Mouse (Mus musculus) heart, adult 2 months (tissue): ENCODE data around the gene Mapre1. TPM values are rescaled to one million over a fixed set of nuclear protein-coding genes. Genes with fewer than 3 reads are reported as not detected.

ENCODE experiments used
- DNase-seq, 2 experiments: peaks; one replicate each; pipeline ENCODE4 v3.0.0; 2021
- H3K27ac ChIP-seq: fragments of 200-600 bp; 2 replicates; pipeline ENCODE4 v1.8.1; 2022
- H3K27me3 ChIP-seq: fragments of 200-500 bp; 2 replicates; pipeline ENCODE4 v1.6.1; 2012; ENCODE audit warnings: mild to moderate bottlenecking, low read length, inconsistent platforms, mixed read lengths; ENCODE audit not compliant: control insufficient read depth, insufficient read depth
- H3K36me3 ChIP-seq: fragments of 200-500 bp; 2 replicates; pipeline ENCODE4 v1.6.1; 2012; ENCODE audit warnings: low read length, inconsistent platforms; ENCODE audit not compliant: control insufficient read depth, insufficient read depth
- H3K4me1 ChIP-seq: fragments of 200-500 bp; 2 replicates; pipeline ENCODE4 v1.6.1; 2011; ENCODE audit warnings: low read length; ENCODE audit not compliant: control insufficient read depth, insufficient read depth
- H3K4me3 ChIP-seq: fragments of 200-600 bp; 2 replicates; pipeline ENCODE4 v1.8.1; 2022
- H3K79me2 ChIP-seq: fragments of 200-500 bp; replicated peaks from 2 replicates; pipeline ENCODE4 v1.6.1; 2012; ENCODE audit warnings: mild to moderate bottlenecking, inconsistent platforms, low read length, moderate library complexity, mixed read lengths; ENCODE audit not compliant: control insufficient read depth, insufficient read depth
- H3K9ac ChIP-seq: fragments of 200-500 bp; 2 replicates; pipeline ENCODE4 v1.6.1; 2012; ENCODE audit warnings: low read depth, mild to moderate bottlenecking, control low read depth, inconsistent platforms, low read length, mixed read lengths
- CTCF ChIP-seq: fragments of 200-600 bp; IDR thresholded peaks from 2 replicates; pipeline ENCODE4 v1.8.1; 2022; ENCODE audit warnings: antibody characterized with exemption, mild to moderate bottlenecking, moderate library complexity
- EP300 ChIP-seq: fragments of 200-500 bp; IDR thresholded peaks from 2 replicates; pipeline ENCODE4 v1.6.1; 2011; ENCODE audit warnings: low read depth, low read length, control low read depth; ENCODE audit not compliant: insufficient read depth
- POLR2A ChIP-seq: fragments of 200-500 bp; IDR thresholded peaks from 2 replicates; pipeline ENCODE4 v1.6.1; 2011; ENCODE audit warnings: mild to moderate bottlenecking, low read depth, low read length, control low read depth; ENCODE audit not compliant: insufficient read depth
- WGBS: fragments of 180-500 bp; shearing (Covaris S2); methylation state at CpG from one replicate; pipeline ENCODE4 v1.1.7; 2018; 5-methylcytosine and 5-hydroxymethylcytosine counted together
- intact Hi-C: fragments of 180-260 bp; cut with DNase I; formaldehyde crosslinking; loops from one replicate; pipeline ENCODE4 v1.15.1; 2025
- polyA plus RNA-seq: library from polyadenylated mRNA; depleted of rRNA; stranded (reverse); fragments of >200 nt; gene quantifications from 2 replicates; pipeline ENCODE4 v1.2.3, GENCODE M21; 2012; rRNA removed
- total RNA-seq, 2 experiments: library from RNA; stranded (reverse); gene quantifications; 2 replicates each; pipeline ENCODE4 v1.2.3; 2021

Mapre1 gene
- total and polyA plus RNA-seq, 3 experiments: 7.0 to 50.4 (median 49.6) TPM

GRCm38 (mm10) chr2:153808841-153809240 is 67.8 kb downstream of the Mapre1 start:
- no peak for DNase-seq
- 65% methylated on average over 6 of the region's 6 CpGs for WGBS
- no peaks in the 10 kb centered on the region for H3K4me1 ChIP-seq
- intact Hi-C loops: no loop called here
- H3K27me3 ChIP-seq: no peaks in the 10 kb centered on the region
- no peak overlapping the region for H3K27ac ChIP-seq
- H3K79me2 ChIP-seq: no peaks in the 10 kb centered on the region
- TF ChIP-seq POLR2A (no peak), CTCF (no peak), EP300 (no peak)
- no peaks in the 10 kb centered on the region for H3K36me3 ChIP-seq
- H3K9ac ChIP-seq: no peak overlapping the region
- no peak overlapping the region for H3K4me3 ChIP-seq

- Histone ChIP-seq H3K4me3 (no peak overlapping the region), H3K9ac (no peak overlapping the region), H3K36me3 (no peaks in the 10 kb centered on the region), H3K4me1 (no peaks in the 10 kb centered on the region), H3K27me3 (no peaks in the 10 kb centered on the region), H3K27ac (no peak overlapping the region), H3K79me2 (no peaks in the 10 kb centered on the region)
- intact Hi-C loops: no loop called here
- 33% methylated on average over 3 of the region's 3 CpGs for WGBS
- no peak for DNase-seq
- TF ChIP-seq EP300: no peak
- no peak for TF ChIP-seq CTCF
- no peak for TF ChIP-seq POLR2A
These were observed 68.8 kb downstream of the Mapre1 start for GRCm38 (mm10) chr2:153809921-153810320.

GRCm38 (mm10) chr2:153822005-153822543 is 81.0 kb downstream of the Mapre1 start:
- no peak overlapping the region for H3K9ac ChIP-seq
- H3K79me2 ChIP-seq: no peaks in the 10 kb centered on the region
- H3K27ac ChIP-seq: no peak overlapping the region
- TF ChIP-seq POLR2A (no peak), CTCF (no peak), EP300 (no peak)
- intact Hi-C loops: no loop called here
- H3K36me3 ChIP-seq: no peaks in the 10 kb centered on the region
- WGBS: 93% methylated on average over 2 of the region's 2 CpGs
- no peaks in the 10 kb centered on the region for H3K4me1 ChIP-seq
- H3K27me3 ChIP-seq: no peaks in the 10 kb centered on the region
- no peak overlapping the region for H3K4me3 ChIP-seq
- no peak for DNase-seq

Other genes with a start within 250 kb of the Mapre1 start
- not detected for gene 4930404H24Rik, start 248.5 kb upstream of the Mapre1 start, total RNA-seq
- gene 4930404H24Rik, start 248.5 kb upstream of the Mapre1 start, polyA plus RNA-seq: not detected in 2 replicates
- 1 to 10 TPM; 3.5 to 4.4 TPM for gene Nol4l, start 211.3 kb upstream of the Mapre1 start, total RNA-seq
- gene Nol4l, start 211.3 kb upstream of the Mapre1 start, polyA plus RNA-seq: 3.9 and 4.0 TPM in 2 replicates
- 10 to 100 TPM; 12.3 to 13.2 TPM for gene Commd7, start 108.5 kb upstream of the Mapre1 start, total RNA-seq
- 11.2 and 12.4 TPM in 2 replicates for gene Commd7, start 108.5 kb upstream of the Mapre1 start, polyA plus RNA-seq
- gene Dnmt3b, start 91.8 kb upstream of the Mapre1 start, total RNA-seq: 1 to 10 TPM; 1.0 to 1.6 TPM
- gene Dnmt3b, start 91.8 kb upstream of the Mapre1 start, polyA plus RNA-seq: 0.84 and 1.8 TPM in 2 replicates
- not detected for gene Dnmt3c, start 44.6 kb upstream of the Mapre1 start, total RNA-seq
- not detected in 2 replicates for gene Dnmt3c, start 44.6 kb upstream of the Mapre1 start, polyA plus RNA-seq
- not detected for gene Efcab8, start 38.7 kb downstream of the Mapre1 start, total RNA-seq
- 0.06 and 0.10 TPM in 2 replicates for gene Efcab8, start 38.7 kb downstream of the Mapre1 start, polyA plus RNA-seq
- not detected for gene Sun5, start 129.8 kb downstream of the Mapre1 start, total RNA-seq
- gene Sun5, start 129.8 kb downstream of the Mapre1 start, polyA plus RNA-seq: not detected in 2 replicates
- gene Bpifb2, start 133.8 kb downstream of the Mapre1 start, total RNA-seq: not detected
- not detected in 2 replicates for gene Bpifb2, start 133.8 kb downstream of the Mapre1 start, polyA plus RNA-seq
- gene Bpifb6, start 159.1 kb downstream of the Mapre1 start, total RNA-seq: not detected
- not detected in 2 replicates for gene Bpifb6, start 159.1 kb downstream of the Mapre1 start, polyA plus RNA-seq
- gene Bpifb3, start 177.0 kb downstream of the Mapre1 start, total RNA-seq: not detected
- not detected in 2 replicates for gene Bpifb3, start 177.0 kb downstream of the Mapre1 start, polyA plus RNA-seq
- not detected for gene Bpifb4, start 196.9 kb downstream of the Mapre1 start, total RNA-seq
- gene Bpifb4, start 196.9 kb downstream of the Mapre1 start, polyA plus RNA-seq: not detected in 2 replicates
- gene Bpifa6, start 233.7 kb downstream of the Mapre1 start, total RNA-seq: not detected
- 0.06 TPM in 1 of 2 replicates, not detected in the other for gene Bpifa6, start 233.7 kb downstream of the Mapre1 start, polyA plus RNA-seq